9 mouse cellular contexts compared by ENCODE assay signal in genomic region chr4:122870027-122870426, GRCm38 (mm10). TPM values are rescaled to one million over a fixed set of nuclear protein-coding genes. Genes with fewer than 3 reads are reported as not detected.
A peak's percentile ranks its signal among the peaks of the same experiment; 100 is the strongest.
DNase-seq lines count a peak whose midpoint lies in the region; ATAC-seq and TF ChIP-seq lines count a peak whose summit lies in the region.
"Had no signal": no experiment of that assay in that cellular context is flagged by ENCODE, and none has a peak within 500 bp of the region (broad histone marks: within the 10 kb centered on the region; RNA-seq: fewer than 3 reads in every experiment).

No protein-coding gene starts in this region.

- no peak overlapping the region for H3K4me3 ChIP-seq in intestine, postnatal 0 days (ENCODE audit: low read depth, low read length)
- H3K4me3 ChIP-seq in intestine, embryonic 16.5 days (ENCODE audit: low read length), result no peak overlapping the region
- H3K4me3 ChIP-seq in ES-Bruce4 (ENCODE audit: low read depth, low read length), result no peak overlapping the region
- H3K4me3 ChIP-seq: embryonic facial prominence, embryonic 15.5 days had no signal

- no peak overlapping the region for H3K9ac ChIP-seq in intestine, postnatal 0 days (ENCODE audit: low read depth, low read length)
- no peak overlapping the region for H3K9ac ChIP-seq in intestine, embryonic 16.5 days (ENCODE audit: low read depth, low read length)
- H3K9ac ChIP-seq in ES-Bruce4 (ENCODE audit: low read depth, poor library complexity, severe bottlenecking), result no peak overlapping the region
- H3K9ac ChIP-seq: embryonic facial prominence, embryonic 15.5 days had no signal

- no peaks in the 10 kb centered on the region for H3K9me3 ChIP-seq in intestine, postnatal 0 days (ENCODE audit: control insufficient read depth)
- H3K9me3 ChIP-seq in intestine, embryonic 16.5 days (ENCODE audit: control insufficient read depth, low read length), result no peaks in the 10 kb centered on the region
- no peaks in the 10 kb centered on the region for H3K9me3 ChIP-seq in ES-Bruce4 (replicated peaks; ENCODE audit: control insufficient read depth, insufficient read depth, low read length, poor library complexity, severe bottlenecking)
- H3K9me3 ChIP-seq: embryonic facial prominence, embryonic 15.5 days had no signal

- no peak for ATAC-seq in intestine, postnatal 0 days
- ATAC-seq in intestine, embryonic 16.5 days, result no peak

- H3K36me3 ChIP-seq in intestine, postnatal 0 days (ENCODE audit: control insufficient read depth, insufficient read depth), result peaks cover 63% of the 10 kb centered on the region
- H3K36me3 ChIP-seq in intestine, embryonic 16.5 days (ENCODE audit: control insufficient read depth, insufficient read depth, low read length), result peaks cover 17% of the 10 kb centered on the region
- H3K36me3 ChIP-seq in ES-Bruce4 (ENCODE audit: control insufficient read depth, insufficient read depth, low read length, poor library complexity, severe bottlenecking), result peaks cover 52% of the 10 kb centered on the region

- peak; percentile 69 for TF ChIP-seq CTCF in intestine, postnatal 0 days (IDR thresholded peaks at IDR 0.05; ENCODE audit: low read depth)
- peak; percentile 42 for TF ChIP-seq CTCF in ES-Bruce4 (IDR thresholded peaks at IDR 0.05; ENCODE audit: low read depth, low read length)

- H3K27me3 ChIP-seq in intestine, postnatal 0 days (replicated peaks; ENCODE audit: control insufficient read depth, insufficient read depth, low read length), result no peaks in the 10 kb centered on the region
- H3K27me3 ChIP-seq in intestine, embryonic 16.5 days (replicated peaks; ENCODE audit: control insufficient read depth, insufficient read depth, low read length), result no peaks in the 10 kb centered on the region
- H3K27me3 ChIP-seq in ES-Bruce4 (ENCODE audit: control insufficient read depth, insufficient read depth, low read length, poor library complexity, severe bottlenecking), result no peaks in the 10 kb centered on the region
- H3K27me3 ChIP-seq: embryonic facial prominence, embryonic 15.5 days had no signal

- intact Hi-C loops in gastrocnemius, postnatal 36 days (cut with DNase I), result no loop called here

- no peak overlapping the region for H3K4me2 ChIP-seq in intestine, postnatal 0 days (replicated peaks; ENCODE audit: low read depth)
- H3K4me2 ChIP-seq in intestine, embryonic 16.5 days (ENCODE audit: low read depth, low read length), result no peak overlapping the region
- H3K4me2 ChIP-seq: embryonic facial prominence, embryonic 15.5 days had no signal

- no peak for TF ChIP-seq POLR2A in ES-Bruce4 (IDR thresholded peaks at IDR 0.05; ENCODE audit: insufficient read depth, low read length)

- DNase-seq in A20 (ENCODE audit: low read depth, low spot score), result peak; percentile 62
- DNase-seq in kidney, postnatal 10 days, result peak; percentile 52
- no peak for DNase-seq in gastrocnemius, postnatal 10 days
- DNase-seq in gastrocnemius, postnatal 36 days, result no peak
- DNase-seq in ovary, postnatal 36 days (ENCODE audit: low spot score), result no peak

- no peak for TF ChIP-seq EP300 in ES-Bruce4 (IDR thresholded peaks at IDR 0.05; ENCODE audit: insufficient read depth, low read depth, low read length)

- no peak overlapping the region for H3K27ac ChIP-seq in intestine, postnatal 0 days (ENCODE audit: low read depth, low read length)
- H3K27ac ChIP-seq in intestine, embryonic 16.5 days (ENCODE audit: low read length), result no peak overlapping the region
- H3K27ac ChIP-seq in ES-Bruce4 (ENCODE audit: insufficient read depth, low read length), result no peak overlapping the region
- H3K27ac ChIP-seq: embryonic facial prominence, embryonic 15.5 days had no signal

- no peaks in the 10 kb centered on the region for H3K4me1 ChIP-seq in intestine, postnatal 0 days (replicated peaks; ENCODE audit: control insufficient read depth, insufficient read depth, low read length)
- H3K4me1 ChIP-seq in intestine, embryonic 16.5 days (ENCODE audit: control insufficient read depth, insufficient read depth, low read length), result no peaks in the 10 kb centered on the region
- no peaks in the 10 kb centered on the region for H3K4me1 ChIP-seq in ES-Bruce4 (ENCODE audit: control insufficient read depth, insufficient read depth, low read length)
- H3K4me1 ChIP-seq: embryonic facial prominence, embryonic 15.5 days had no signal

RNA-seq across cellular contexts. Expression of gene Cap1, which starts 15.8 kb away (rescaled TPM):
- polyA plus RNA-seq in intestine, postnatal 0 days (2015; fragmentation: Nextera tagmentation; extraction: Ambion mirVana), result 58.4 and 60.4 TPM in 2 replicates
- 86.4 and 91.1 TPM in 2 replicates for polyA plus RNA-seq in intestine, embryonic 16.5 days (2015; fragmentation: Nextera tagmentation; extraction: Ambion mirVana)
- polyA plus RNA-seq in ES-Bruce4 (2011; ENCODE audit: insufficient read depth, insufficient read length, low read depth, missing spikeins), result 183 and 192 TPM in 2 replicates
- total RNA-seq in gastrocnemius, postnatal 10 days (2021), result 10 to 100 TPM; 46.1 to 64.2 TPM
- total RNA-seq in gastrocnemius, postnatal 36 days (2021), result 10 to 100 TPM; 17.5 to 19.8 TPM

RNA-seq across cellular contexts. Expression of gene Ppt1, which starts 34.0 kb away (rescaled TPM):
- polyA plus RNA-seq in intestine, postnatal 0 days (2015; fragmentation: Nextera tagmentation; extraction: Ambion mirVana), result 54.6 and 54.9 TPM in 2 replicates
- 79.3 and 81.0 TPM in 2 replicates for polyA plus RNA-seq in intestine, embryonic 16.5 days (2015; fragmentation: Nextera tagmentation; extraction: Ambion mirVana)
- polyA plus RNA-seq in ES-Bruce4 (2011; ENCODE audit: insufficient read depth, insufficient read length, low read depth, missing spikeins), result 19.3 and 19.9 TPM in 2 replicates
- 10 to 100 TPM; 21.2 to 24.6 TPM for total RNA-seq in gastrocnemius, postnatal 10 days (2021)
- 10 to 100 TPM in 1 of 2 experiments, 1 to 10 TPM in 1; 9.9 to 10.3 TPM for total RNA-seq in gastrocnemius, postnatal 36 days (2021)

Comparison
In these comparisons a context has a peak if more than half of its experiments do, and no peak if none do; other contexts are left out.
1. DNase-seq: peak in A20 (single experiment) and kidney, postnatal 10 days (single experiment); none in gastrocnemius, postnatal 10 days (single experiment), gastrocnemius, postnatal 36 days (0 of 2) and ovary, postnatal 36 days (single experiment).